Mouse (Mus musculus): ENCODE data around the gene Arhgef6. TPM values are rescaled to one million over a fixed set of nuclear protein-coding genes. Genes with fewer than 3 reads are reported as not detected.

Arhgef6 gene
- total RNA-seq, 1 experiment from 2014 or later, result 105 TPM

DNA sequence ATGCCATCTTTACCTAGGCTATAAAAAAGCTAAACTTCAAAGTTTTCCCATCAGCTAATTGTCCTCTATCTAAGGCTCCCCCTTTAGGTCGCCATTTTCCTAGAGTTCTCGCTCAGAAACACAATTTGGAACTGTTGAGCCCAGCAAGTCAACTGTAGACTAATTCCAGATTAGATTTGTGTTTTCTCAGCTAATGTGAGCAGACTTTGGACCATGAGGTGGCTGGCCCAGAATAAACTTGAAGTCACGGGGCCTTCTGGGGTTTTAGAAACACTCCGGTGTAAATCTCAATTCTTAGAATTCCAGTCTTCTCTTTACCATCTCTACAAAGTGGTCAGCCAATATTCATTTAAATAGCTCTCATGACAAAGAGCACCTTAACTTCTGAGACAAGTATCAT, 123.0 kb downstream of the Arhgef6 start:
- ATAC-seq (replicated peaks; ENCODE audit: insufficient number of reproducible peaks, low FRiP score, low TSS enrichment, poor library complexity, severe bottlenecking), result no peak

DNA sequence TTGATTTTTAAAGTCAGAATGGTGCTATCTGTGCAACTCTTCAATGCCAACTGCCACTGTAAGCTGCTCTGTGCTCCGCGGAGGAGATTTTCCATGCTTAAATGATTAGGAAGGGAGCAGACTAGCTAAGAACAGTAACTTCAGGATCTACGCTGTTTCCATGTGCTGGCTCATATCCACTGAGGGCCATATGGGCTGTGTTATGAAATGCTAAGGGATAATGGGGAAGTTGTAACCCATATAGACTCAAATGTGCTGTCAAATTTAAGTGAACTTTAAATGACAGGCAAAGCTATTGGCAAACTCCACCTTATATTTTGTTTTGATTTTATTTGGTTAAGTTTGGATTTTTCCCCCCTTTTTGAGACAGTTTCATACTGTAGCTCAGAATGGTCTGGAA, 125.7 kb downstream of the Arhgef6 start:
- ATAC-seq (replicated peaks; ENCODE audit: insufficient number of reproducible peaks, low FRiP score, low TSS enrichment, poor library complexity, severe bottlenecking), result no peak

GRCm38 (mm10) chrX:57211876-57212275, 126.7 kb downstream of the Arhgef6 start, which contains the start of gene Cd40lg:
TSS of gene Cd40lg (plus strand) at chrX:57212143.
- ATAC-seq (replicated peaks; ENCODE audit: insufficient number of reproducible peaks, low FRiP score, low TSS enrichment, poor library complexity, severe bottlenecking), result no peak

GRCm38 (mm10) chrX:57210591-57210990, 127.9 kb downstream of the Arhgef6 start:
- ATAC-seq (replicated peaks; ENCODE audit: insufficient number of reproducible peaks, low FRiP score, low TSS enrichment, poor library complexity, severe bottlenecking), result no peak

GRCm38 (mm10) chrX:57200397-57200796, 138.1 kb downstream of the Arhgef6 start:
- no peak for ATAC-seq (replicated peaks; ENCODE audit: insufficient number of reproducible peaks, low FRiP score, low TSS enrichment, poor library complexity, severe bottlenecking)

DNA sequence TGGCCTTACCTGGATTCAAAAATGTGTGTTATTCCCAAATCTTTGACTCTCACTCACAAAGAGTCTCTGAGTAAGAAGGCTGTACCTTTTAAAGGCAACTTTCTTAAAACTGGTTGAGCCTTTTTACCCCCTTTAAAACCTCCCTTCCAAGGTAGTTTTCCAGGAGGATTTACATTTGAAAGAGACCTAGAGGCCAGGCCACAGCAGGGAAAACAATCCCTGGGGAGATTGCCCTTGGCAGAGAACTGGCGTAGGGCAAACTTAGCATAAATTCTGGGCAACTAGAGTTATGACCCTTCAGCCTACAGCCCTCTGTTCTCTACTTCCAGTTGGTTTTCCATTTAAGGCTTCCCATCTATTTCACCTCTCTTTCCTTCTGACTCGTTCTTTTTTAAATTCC, 140.5 kb downstream of the Arhgef6 start:
- no peak for ATAC-seq (replicated peaks; ENCODE audit: insufficient number of reproducible peaks, low FRiP score, low TSS enrichment, poor library complexity, severe bottlenecking)

- peak; percentile 61; the same call in 1 of the 2 replicates for ATAC-seq (replicated peaks; ENCODE audit: insufficient number of reproducible peaks, low FRiP score, low TSS enrichment, poor library complexity, severe bottlenecking)
Observed at GRCm38 (mm10) chrX:57196319-57196718, 142.2 kb downstream of the Arhgef6 start.

- ATAC-seq (replicated peaks; ENCODE audit: insufficient number of reproducible peaks, low FRiP score, low TSS enrichment, poor library complexity, severe bottlenecking), result no peak
Observed at GRCm38 (mm10) chrX:57189335-57189734, 149.2 kb downstream of the Arhgef6 start.

DNA sequence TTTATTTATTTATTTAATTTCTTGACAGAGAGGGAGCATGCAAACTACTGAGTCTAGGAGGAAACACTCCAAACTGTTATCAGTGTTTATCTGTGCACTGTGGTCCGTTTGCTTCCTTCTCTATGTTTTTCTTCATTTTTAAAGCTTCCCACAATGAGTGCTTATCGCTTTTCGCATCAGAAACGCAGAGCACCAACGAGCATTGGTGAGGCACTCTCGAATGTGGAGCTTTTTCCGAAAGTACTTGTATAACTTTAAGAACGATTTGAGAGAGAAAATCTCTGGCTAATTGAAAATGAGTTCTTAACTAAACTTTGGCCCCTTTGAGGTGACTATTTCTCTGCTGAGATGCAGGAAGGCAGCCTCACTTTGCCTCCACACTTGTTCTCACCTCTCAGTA, 151.2 kb downstream of the Arhgef6 start:
- no peak for ATAC-seq (replicated peaks; ENCODE audit: insufficient number of reproducible peaks, low FRiP score, low TSS enrichment, poor library complexity, severe bottlenecking)

DNA sequence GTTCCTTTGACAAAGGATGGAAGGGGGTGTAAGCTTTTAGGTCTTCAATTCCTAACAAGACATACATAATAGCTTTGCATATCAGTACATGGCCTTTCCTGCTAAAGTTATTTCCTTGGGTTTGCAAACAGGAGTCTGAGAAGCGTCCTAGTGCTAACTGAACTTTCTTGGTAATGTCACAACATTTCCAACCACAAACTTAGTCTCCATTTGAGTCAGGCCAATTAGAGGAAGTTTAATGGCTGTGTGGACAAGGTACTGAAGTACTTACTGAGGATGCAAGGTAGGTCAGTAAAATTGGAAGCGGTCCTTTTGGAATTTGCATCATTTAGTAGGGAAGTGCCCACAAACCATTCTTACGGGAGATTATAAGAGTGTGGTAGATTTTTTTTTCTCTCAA, 155.2 kb downstream of the Arhgef6 start:
- ATAC-seq (replicated peaks; ENCODE audit: insufficient number of reproducible peaks, low FRiP score, low TSS enrichment, poor library complexity, severe bottlenecking), result no peak

- ATAC-seq (replicated peaks; ENCODE audit: insufficient number of reproducible peaks, low FRiP score, low TSS enrichment, poor library complexity, severe bottlenecking), result no peak
Observed at GRCm38 (mm10) chrX:57182470-57182869, 156.1 kb downstream of the Arhgef6 start.

Other genes with a start within 250 kb of the Arhgef6 start
- 1.1 TPM in 1 of 3 replicates, not detected in the others for gene Cd40lg, start 126.6 kb downstream of the Arhgef6 start, total RNA-seq (2017)
- 45.5 to 72.1 TPM (median 49.5 TPM) in 3 replicates for gene Rbmx, start 54.3 kb upstream of the Arhgef6 start, total RNA-seq (2017)
- not detected in 3 replicates for gene Gm364, start 70.4 kb upstream of the Arhgef6 start, total RNA-seq (2017)
- not detected in 3 replicates for gene Gpr101, start 165.0 kb upstream of the Arhgef6 start, total RNA-seq (2017)